Mouse (Mus musculus) lung, postnatal 0 days (tissue): ENCODE data around the gene Fam124a.

Source experiments
- CTCF ChIP-seq: IDR thresholded peaks from 2 replicates; pipeline ENCODE4 v1.5.1; 2016; ENCODE audit warnings: antibody characterized with exemption, mild to moderate bottlenecking
- EP300 ChIP-seq: IDR thresholded peaks from 2 replicates; pipeline ENCODE4 v1.6.1; 2016; ENCODE audit warnings: antibody characterized with exemption, mild to moderate bottlenecking, control low read depth

DNA sequence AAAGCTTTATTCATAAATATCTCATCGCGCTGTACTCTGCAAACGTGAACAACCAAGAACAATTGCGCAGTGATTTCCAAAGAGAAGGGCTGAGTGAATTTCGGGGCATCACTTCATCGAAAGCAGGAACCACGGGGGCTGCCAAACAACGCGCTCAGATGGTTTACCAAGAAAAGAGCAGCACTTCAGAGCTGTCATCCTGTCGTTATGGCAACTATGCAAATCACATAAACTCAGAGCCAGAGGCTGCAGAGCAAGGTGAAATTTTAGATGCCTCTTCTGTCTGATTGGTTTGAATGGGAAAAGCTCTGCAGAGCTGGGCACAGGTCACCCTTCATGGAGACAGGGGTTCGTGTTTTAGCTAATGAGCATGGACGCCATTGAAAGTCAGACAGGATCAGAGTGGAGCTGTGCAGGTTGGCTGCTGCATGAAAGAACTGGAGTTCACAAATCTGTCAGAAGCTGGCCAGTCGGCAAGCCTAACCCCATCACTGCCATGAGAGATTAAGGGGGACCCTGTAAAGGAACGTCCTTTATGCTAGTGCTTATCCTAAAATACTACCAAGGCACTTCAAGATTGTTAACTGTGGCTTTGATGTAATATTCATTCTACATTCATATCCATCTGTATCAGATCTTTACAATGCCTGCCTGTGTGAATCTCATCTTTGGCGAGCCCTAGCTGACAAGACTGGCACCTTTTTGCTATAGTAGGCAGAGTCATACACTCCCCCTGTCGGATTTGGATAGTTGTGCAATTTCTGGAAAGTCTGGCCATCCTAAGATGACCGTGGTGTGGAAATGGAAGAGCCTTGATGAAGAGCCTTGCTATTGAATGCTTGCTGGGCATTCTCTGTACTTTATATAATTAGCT, 6.6 kb downstream of the Fam124a start:
- no peak for TF ChIP-seq CTCF
- TF ChIP-seq EP300 = no peak
